Mouse (Mus musculus) brain, embryonic 14.5 days (tissue): ENCODE measurements around the gene Tril. TPM values are rescaled to one million over a fixed set of nuclear protein-coding genes. Genes with fewer than 3 reads are reported as not detected.

Experiments
- DNase-seq: peaks from one replicate; pipeline ENCODE4 v3.0.0-alpha.2; 2011; ENCODE audit warnings: low read depth
- CTCF ChIP-seq: fragments of 200-500 bp; IDR thresholded peaks from 2 replicates; pipeline ENCODE4 v1.5.1; 2012; ENCODE audit warnings: inconsistent platforms, mild to moderate bottlenecking, moderate library complexity, borderline replicate concordance; ENCODE audit not compliant: insufficient read depth, insufficient read length; ENCODE audit errors: extremely low read depth
- POLR2A ChIP-seq: fragments of 200-500 bp; IDR thresholded peaks from 2 replicates; pipeline ENCODE4 v1.6.1; 2012; ENCODE audit warnings: mild to moderate bottlenecking, inconsistent platforms, borderline replicate concordance; ENCODE audit not compliant: poor library complexity, insufficient read depth, insufficient read length, severe bottlenecking; ENCODE audit errors: extremely low read depth
- polyA plus RNA-seq: library from polyadenylated mRNA; depleted of rRNA; stranded (reverse); fragments of >200 nt; gene quantifications from 2 replicates; pipeline ENCODE4 v1.2.3, GENCODE M21; 2012; rRNA removed

The Tril gene
- 8.0 and 15.5 TPM in 2 replicates for polyA plus RNA-seq

GRCm38 (mm10) chr6:53820486-53820985, at the start of gene Tril:
Gene Tril, minus strand, starts transcription at chr6:53820830.
- peak; percentile 16; the same call in 1 of the 2 replicates for TF ChIP-seq POLR2A
- TF ChIP-seq CTCF: no peak
- DNase-seq: peak; percentile 79

GRCm38 (mm10) chr6:53863011-53863410, 42.4 kb upstream of the Tril start:
- DNase-seq: no peak
- TF ChIP-seq CTCF (no peak), POLR2A (no peak)

GRCm38 (mm10) chr6:53859106-53859505, 38.5 kb upstream of the Tril start:
- no peak for DNase-seq
- TF ChIP-seq CTCF: no peak
- TF ChIP-seq POLR2A: no peak

GRCm38 (mm10) chr6:53857822-53858221, 37.2 kb upstream of the Tril start:
- DNase-seq: no peak
- TF ChIP-seq CTCF: no peak
- TF ChIP-seq POLR2A: no peak

GRCm38 (mm10) chr6:53856775-53857174, 36.1 kb upstream of the Tril start:
- TF ChIP-seq POLR2A (no peak), CTCF (no peak)
- DNase-seq: no peak

GRCm38 (mm10) chr6:53854971-53855856, 34.6 kb upstream of the Tril start:
- peak; percentile 90 for DNase-seq
- TF ChIP-seq CTCF (no peak), POLR2A (no peak)

GRCm38 (mm10) chr6:53854226-53854625, 33.6 kb upstream of the Tril start:
- TF ChIP-seq CTCF: no peak
- TF ChIP-seq POLR2A: no peak
- DNase-seq: peak; percentile 46

GRCm38 (mm10) chr6:53853546-53853945, 32.9 kb upstream of the Tril start:
- no peak for DNase-seq
- no peak for TF ChIP-seq CTCF
- no peak for TF ChIP-seq POLR2A

GRCm38 (mm10) chr6:53844626-53845025, 24.0 kb upstream of the Tril start:
- no peak for DNase-seq
- TF ChIP-seq CTCF (no peak), POLR2A (no peak)

- TF ChIP-seq POLR2A (no peak), CTCF (no peak)
- DNase-seq: no peak
These were observed 4.6 kb upstream of the Tril start for GRCm38 (mm10) chr6:53825213-53825612.

- DNase-seq: peak; percentile 57
- TF ChIP-seq POLR2A (no peak), CTCF (no peak)
These were observed 441 bp upstream of the Tril start for GRCm38 (mm10) chr6:53821041-53821501.

- TF ChIP-seq POLR2A (0 out of 2 replicates have a peak, but pooled peaks have one; percentile 14), CTCF (no peak)
These were observed 707 bp downstream of the Tril start for GRCm38 (mm10) chr6:53819761-53820485.

GRCm38 (mm10) chr6:53818732-53819661, 1.6 kb downstream of the Tril start:
- no peak for TF ChIP-seq POLR2A
- TF ChIP-seq CTCF: peak; percentile 51
- no peak for DNase-seq

More at GRCm38 (mm10) chr6:53819761-53820485, 707 bp downstream of the Tril start:
- DNase-seq: peak; percentile 61

- no peak for TF ChIP-seq POLR2A
- peak; percentile 65 for TF ChIP-seq CTCF
- peak; percentile 80 for DNase-seq
These were observed 2.3 kb downstream of the Tril start for GRCm38 (mm10) chr6:53818264-53818731.
